Mouse (Mus musculus) liver, adult 2 months (tissue): ENCODE measurements around the gene Itk. TPM values are rescaled to one million over a fixed set of nuclear protein-coding genes. Genes with fewer than 3 reads are reported as not detected.

Source experiments
- DNase-seq: peaks from one replicate; pipeline ENCODE4 v3.0.0-alpha.2; 2011; ENCODE audit warnings: low read depth, low spot score; ENCODE audit errors: extremely low read depth
- H3K27ac ChIP-seq: fragments of 200-500 bp; replicated peaks from 2 replicates; pipeline ENCODE4 v1.5.1; 2012; ENCODE audit warnings: low read depth, mild to moderate bottlenecking, control low read depth, inconsistent platforms, low read length; ENCODE audit not compliant: insufficient read depth
- H3K27me3 ChIP-seq: fragments of 200-500 bp; 2 replicates; pipeline ENCODE4 v1.6.1; 2012; ENCODE audit warnings: mild to moderate bottlenecking, moderate library complexity, low read length, inconsistent platforms; ENCODE audit not compliant: control insufficient read depth, insufficient read depth
- H3K36me3 ChIP-seq: fragments of 200-500 bp; 2 replicates; pipeline ENCODE4 v1.6.1; 2012; ENCODE audit warnings: low read length, inconsistent platforms; ENCODE audit not compliant: control insufficient read depth, insufficient read depth
- H3K4me1 ChIP-seq: fragments of 200-500 bp; 2 replicates; pipeline ENCODE4 v1.6.1; 2011; ENCODE audit warnings: low read length; ENCODE audit not compliant: control insufficient read depth, insufficient read depth
- H3K4me3 ChIP-seq: fragments of 200-500 bp; 2 replicates; pipeline ENCODE4 v1.5.1; 2011; ENCODE audit warnings: low read depth, mild to moderate bottlenecking, control low read depth, low read length, moderate library complexity; ENCODE audit not compliant: insufficient read depth
- H3K79me2 ChIP-seq: fragments of 200-500 bp; 2 replicates; pipeline ENCODE4 v1.6.1; 2012; ENCODE audit warnings: inconsistent platforms, mild to moderate bottlenecking, low read length, moderate library complexity; ENCODE audit not compliant: control insufficient read depth, insufficient read depth
- H3K9ac ChIP-seq: fragments of 200-500 bp; 2 replicates; pipeline ENCODE4 v1.6.1; 2012; ENCODE audit warnings: low read depth, mild to moderate bottlenecking, control low read depth, inconsistent platforms, low read length
- CTCF ChIP-seq: fragments of 200-500 bp; IDR thresholded peaks from 2 replicates; pipeline ENCODE4 v1.5.1; 2011; ENCODE audit warnings: low read depth, low read length, control low read depth
- POLR2A ChIP-seq: fragments of 200-500 bp; IDR thresholded peaks from 2 replicates; pipeline ENCODE4 v1.6.1; 2011; ENCODE audit warnings: low read length, control low read depth; ENCODE audit not compliant: insufficient read depth; ENCODE audit errors: extremely low read depth
- WGBS: fragments of 180-500 bp; shearing (Covaris S2); methylation state at CpG from one replicate; pipeline ENCODE4 v1.1.7; 2018; 5-methylcytosine and 5-hydroxymethylcytosine counted together
- polyA plus RNA-seq: library from polyadenylated mRNA; depleted of rRNA; stranded (reverse); fragments of >200 nt; gene quantifications from 2 replicates; pipeline ENCODE4 v1.2.3, GENCODE M21; 2012
- total RNA-seq: library from RNA; depleted of rRNA; stranded (reverse); fragments of >200 nt; gene quantifications from 2 replicates; pipeline ENCODE4 v1.2.3, GENCODE M21; 2014

The Itk gene
- total and polyA plus RNA-seq, 2 experiments = 0.22 to 0.46 TPM

GRCm38 (mm10) chr11:46301579-46302248, 87.6 kb downstream of the Itk start:
- Histone ChIP-seq H3K36me3 (no peaks in the 10 kb centered on the region), H3K79me2 (no peaks in the 10 kb centered on the region), H3K4me3 (no peak overlapping the region), H3K27me3 (no peaks in the 10 kb centered on the region), H3K4me1 (peaks cover 17% of the 10 kb centered on the region), H3K27ac (no peak overlapping the region), H3K9ac (no peak overlapping the region)
- no peak for DNase-seq
- TF ChIP-seq CTCF (no peak), POLR2A (no peak)
- 94% methylated on average over 23 of the region's 23 CpGs for WGBS

GRCm38 (mm10) chr11:46299901-46300300, 89.4 kb downstream of the Itk start:
- Histone ChIP-seq H3K9ac (no peak overlapping the region), H3K4me3 (no peak overlapping the region), H3K27me3 (no peaks in the 10 kb centered on the region), H3K4me1 (peaks cover 17% of the 10 kb centered on the region), H3K27ac (no peak overlapping the region), H3K36me3 (no peaks in the 10 kb centered on the region), H3K79me2 (no peaks in the 10 kb centered on the region)
- WGBS = 86% methylated on average over 6 of the region's 6 CpGs
- no peak for TF ChIP-seq CTCF
- no peak for TF ChIP-seq POLR2A
- no peak for DNase-seq

GRCm38 (mm10) chr11:46298889-46299785, 90.2 kb downstream of the Itk start:
- no peak for TF ChIP-seq POLR2A
- no peak for TF ChIP-seq CTCF
- H3K9ac ChIP-seq = no peak overlapping the region
- no peak overlapping the region for H3K27ac ChIP-seq
- no peaks in the 10 kb centered on the region for H3K79me2 ChIP-seq
- peaks cover 17% of the 10 kb centered on the region for H3K4me1 ChIP-seq
- H3K27me3 ChIP-seq = no peaks in the 10 kb centered on the region
- peak; percentile 65 for DNase-seq
- 45% methylated on average over 13 of the region's 13 CpGs for WGBS
- no peaks in the 10 kb centered on the region for H3K36me3 ChIP-seq
- H3K4me3 ChIP-seq = no peak overlapping the region

GRCm38 (mm10) chr11:46294390-46294789, 94.9 kb downstream of the Itk start:
- Histone ChIP-seq H3K36me3 (no peaks in the 10 kb centered on the region), H3K4me1 (peaks cover 20% of the 10 kb centered on the region), H3K4me3 (no peak overlapping the region), H3K27me3 (no peaks in the 10 kb centered on the region), H3K27ac (no peak overlapping the region), H3K9ac (no peak overlapping the region), H3K79me2 (no peaks in the 10 kb centered on the region)
- no peak for DNase-seq
- 91% methylated on average over 11 of the region's 11 CpGs for WGBS
- TF ChIP-seq CTCF (no peak), POLR2A (no peak)

- 92% methylated on average over 5 of the region's 5 CpGs for WGBS
- H3K4me1 ChIP-seq = peaks cover 13% of the 10 kb centered on the region
- no peak for TF ChIP-seq POLR2A
- no peak for TF ChIP-seq CTCF
- H3K36me3 ChIP-seq = no peaks in the 10 kb centered on the region
- H3K27me3 ChIP-seq = no peaks in the 10 kb centered on the region
- H3K79me2 ChIP-seq = no peaks in the 10 kb centered on the region
- no peak overlapping the region for H3K27ac ChIP-seq
- H3K9ac ChIP-seq = no peak overlapping the region
- no peak overlapping the region for H3K4me3 ChIP-seq
- DNase-seq = no peak
These were observed 95.8 kb downstream of the Itk start for GRCm38 (mm10) chr11:46293491-46293890.
